Comparison of ENCODE assay signal across 7 mouse cellular contexts in genomic region chr10:80935698-80936097, GRCm38 (mm10). TPM values are rescaled to one million over a fixed set of nuclear protein-coding genes. Genes with fewer than 3 reads are reported as not detected.
DNase-seq lines count a peak whose midpoint lies in the region; ATAC-seq lines count a peak whose summit lies in the region.

No protein-coding gene starts in this region.

- H3K27me3 ChIP-seq in megakaryocyte, embryonic 14.5 days (replicated peaks) = peaks cover 58% of the 10 kb centered on the region
- peaks cover 45% of the 10 kb centered on the region for H3K27me3 ChIP-seq in forebrain, embryonic 14.5 days (replicated peaks; ENCODE audit: control insufficient read depth, insufficient read depth, low read length)
- peaks cover 6% of the 10 kb centered on the region; the same call in 1 of the 2 replicates for H3K27me3 ChIP-seq in limb, embryonic 15.5 days

- no peak for ATAC-seq in megakaryocyte, adult 5-6 weeks (ENCODE audit: poor library complexity, severe bottlenecking)
- no peak for ATAC-seq in forebrain, embryonic 14.5 days
- ATAC-seq in limb, embryonic 15.5 days (ENCODE audit: insufficient number of reproducible peaks, low FRiP score, low TSS enrichment, low read depth) = no peak
- ATAC-seq in inflammation-experienced regulatory T-cells, adult 6 months = no peak

- peak overlapping the region; percentile 47; the same call in 1 of the 2 replicates for H3K9ac ChIP-seq in forebrain, embryonic 14.5 days (ENCODE audit: low read length)
- H3K9ac ChIP-seq in limb, embryonic 15.5 days = peak overlapping the region; percentile 39; the same call in 1 of the 2 replicates

- WGBS in forebrain, embryonic 14.5 days = 2% methylated on average over 15 of the region's 17 CpGs
- WGBS in limb, embryonic 15.5 days = 5% methylated on average over 17 of the region's 17 CpGs

- no peaks in the 10 kb centered on the region for H3K9me3 ChIP-seq in megakaryocyte, embryonic 14.5 days
- no peaks in the 10 kb centered on the region for H3K9me3 ChIP-seq in forebrain, embryonic 14.5 days (replicated peaks; ENCODE audit: control insufficient read depth, low read length)
- H3K9me3 ChIP-seq in limb, embryonic 15.5 days = no peaks in the 10 kb centered on the region

- H3K4me3 ChIP-seq in megakaryocyte, embryonic 14.5 days (replicated peaks) = peak overlapping the region; percentile 64
- 0 out of 2 replicates have a peak overlapping the region, but pooled peaks have one; percentile 26 for H3K4me3 ChIP-seq in forebrain, embryonic 14.5 days (ENCODE audit: low read depth, low read length)
- peak overlapping the region; percentile 40 for H3K4me3 ChIP-seq in limb, embryonic 15.5 days

- peaks cover 99% of the 10 kb centered on the region for H3K4me1 ChIP-seq in megakaryocyte, embryonic 14.5 days
- peaks cover 52% of the 10 kb centered on the region for H3K4me1 ChIP-seq in forebrain, embryonic 14.5 days (ENCODE audit: control insufficient read depth, insufficient read depth, low read length)
- peaks cover 98% of the 10 kb centered on the region for H3K4me1 ChIP-seq in limb, embryonic 15.5 days

- DNase-seq in forebrain, embryonic 14.5 days (ENCODE audit: low spot score) = peak; percentile 32
- no peak for DNase-seq in cerebellum, adult 8-10 months
- no peak for DNase-seq in c-Kit-positive CD71-positive TER-119-positive erythroid progenitor cells, embryonic 14.5 days (ENCODE audit: low spot score)

- H3K27ac ChIP-seq in forebrain, embryonic 14.5 days (ENCODE audit: low read depth, low read length) = no peak overlapping the region
- H3K27ac ChIP-seq in limb, embryonic 15.5 days = peak overlapping the region; percentile 89

- H3K4me2 ChIP-seq in forebrain, embryonic 14.5 days (ENCODE audit: low read length) = peak overlapping the region; percentile 53
- peak overlapping the region; percentile 60 for H3K4me2 ChIP-seq in limb, embryonic 15.5 days

- H3K36me3 ChIP-seq in megakaryocyte, embryonic 14.5 days (replicated peaks; ENCODE audit: low read length) = peaks cover 11% of the 10 kb centered on the region
- no peaks in the 10 kb centered on the region for H3K36me3 ChIP-seq in forebrain, embryonic 14.5 days (ENCODE audit: control insufficient read depth, insufficient read depth, low read length)
- H3K36me3 ChIP-seq in limb, embryonic 15.5 days = no peaks in the 10 kb centered on the region

RNA-seq across cellular contexts. Expression of gene Gadd45b, which starts 5.8 kb away (rescaled TPM):
- polyA plus RNA-seq in megakaryocyte, embryonic 14.5 days (2012; ENCODE audit: insufficient read depth, low replicate concordance) = 29.3 and 96.0 TPM in 2 replicates
- 11.0 and 12.9 TPM in 2 replicates for total RNA-seq in megakaryocyte, adult 5-6 weeks (2015)
- total RNA-seq in megakaryocyte, adult 5-6 weeks (2017) = 9.4 and 20.3 TPM in 2 replicates
- polyA plus RNA-seq in forebrain, embryonic 14.5 days (2014; fragmentation: Nextera tagmentation; extraction: Ambion mirVana) = 5.2 and 6.2 TPM in 2 replicates
- polyA plus RNA-seq in limb, embryonic 15.5 days (2015; fragmentation: Nextera tagmentation; extraction: Ambion mirVana) = 44.4 and 44.7 TPM in 2 replicates
- 10 to 100 TPM; 26.4 to 51.5 (median 39.3) TPM for polyA plus RNA-seq in inflammation-experienced regulatory T-cells, adult 6 months (2017; shearing (Covaris generic))

RNA-seq across cellular contexts. Expression of gene Lmnb2, which starts 17.7 kb away (rescaled TPM):
- 11.8 and 16.6 TPM in 2 replicates for polyA plus RNA-seq in megakaryocyte, embryonic 14.5 days (2012; ENCODE audit: insufficient read depth, low replicate concordance)
- 7.7 and 9.5 TPM in 2 replicates for total RNA-seq in megakaryocyte, adult 5-6 weeks (2015)
- 35.2 and 35.8 TPM in 2 replicates for total RNA-seq in megakaryocyte, adult 5-6 weeks (2017)
- polyA plus RNA-seq in forebrain, embryonic 14.5 days (2014; fragmentation: Nextera tagmentation; extraction: Ambion mirVana) = 12.1 and 14.4 TPM in 2 replicates
- 51.6 and 58.2 TPM in 2 replicates for polyA plus RNA-seq in limb, embryonic 15.5 days (2015; fragmentation: Nextera tagmentation; extraction: Ambion mirVana)
- polyA plus RNA-seq in inflammation-experienced regulatory T-cells, adult 6 months (2017; shearing (Covaris generic)) = 1 to 10 TPM; 2.4 to 4.5 (median 3.5) TPM

RNA-seq across cellular contexts. Expression of gene Timm13, which starts 34.9 kb away (rescaled TPM):
- 88.8 and 345 TPM in 2 replicates for polyA plus RNA-seq in megakaryocyte, embryonic 14.5 days (2012; ENCODE audit: insufficient read depth, low replicate concordance)
- 60.1 and 74.7 TPM in 2 replicates for total RNA-seq in megakaryocyte, adult 5-6 weeks (2015)
- total RNA-seq in megakaryocyte, adult 5-6 weeks (2017) = 31.8 and 44.9 TPM in 2 replicates
- 355 and 398 TPM in 2 replicates for polyA plus RNA-seq in forebrain, embryonic 14.5 days (2014; fragmentation: Nextera tagmentation; extraction: Ambion mirVana)
- polyA plus RNA-seq in limb, embryonic 15.5 days (2015; fragmentation: Nextera tagmentation; extraction: Ambion mirVana) = 312 and 329 TPM in 2 replicates
- 100 to 1,000 TPM; 207 to 260 (median 248) TPM for polyA plus RNA-seq in inflammation-experienced regulatory T-cells, adult 6 months (2017; shearing (Covaris generic))
